Mouse (Mus musculus): ENCODE measurements at regions not wholly inside any gene's neighbourhood (a gene's known extent, or its start where the extent isn't known, plus 50 kb on each side); places are given as distances from the start of the nearest gene placed in this dataset.

DNA sequence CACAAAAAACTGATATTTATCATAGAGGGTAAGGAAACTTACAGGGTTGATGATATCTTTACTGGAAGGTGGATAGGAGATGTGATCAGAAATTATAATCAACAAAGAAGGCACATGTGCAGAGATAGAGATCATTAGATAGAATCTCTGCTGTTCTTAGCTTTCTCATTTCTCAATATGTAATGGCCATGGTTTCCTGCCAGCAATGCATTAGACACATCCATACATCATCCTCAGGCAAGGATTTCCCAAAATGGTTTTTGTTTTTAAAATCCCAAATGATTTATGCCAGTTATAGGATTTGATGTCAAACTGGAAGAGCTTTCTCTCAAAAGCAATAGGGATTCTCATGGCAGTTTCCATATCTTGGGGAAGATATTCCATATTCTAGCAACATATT lies 52.0 kb upstream of the C030005K15Rik start:
- Histone ChIP-seq H3K9ac (no peak overlapping the region), H3K9me3 (no peaks in the 10 kb centered on the region), H3K27ac (no peak overlapping the region), H3K27me3 (replicated peaks) (no peaks in the 10 kb centered on the region), H3K4me3 (no peak overlapping the region), H3K4me2 (replicated peaks) (no peak overlapping the region), H3K36me3 (no peaks in the 10 kb centered on the region), H3K4me1 (no peaks in the 10 kb centered on the region)
- no peak for ATAC-seq (ENCODE audit: low FRiP score, low read depth)

DNA sequence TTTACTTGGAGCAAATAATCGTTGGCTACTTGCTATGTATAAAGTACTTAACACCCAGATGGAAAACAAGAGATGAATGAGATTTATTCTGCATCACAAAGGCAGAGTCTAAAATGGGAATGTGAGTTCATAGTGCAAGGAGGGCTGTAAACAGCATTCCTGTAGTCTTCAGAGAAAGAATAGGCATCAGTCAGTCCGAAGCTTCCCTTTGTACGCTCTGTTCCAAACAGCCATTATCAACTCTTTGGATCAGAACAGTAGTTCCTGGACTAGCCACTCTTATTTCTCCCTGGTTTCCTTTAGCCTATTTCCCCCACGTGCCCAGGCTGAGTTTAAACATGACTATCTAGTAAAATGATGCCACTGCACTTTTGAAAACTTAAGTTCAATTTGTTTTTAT lies 52.8 kb upstream of the C030005K15Rik start:
- Histone ChIP-seq H3K27ac (no peak overlapping the region), H3K4me2 (replicated peaks) (no peak overlapping the region), H3K27me3 (replicated peaks) (no peaks in the 10 kb centered on the region), H3K9ac (no peak overlapping the region), H3K4me3 (no peak overlapping the region), H3K4me1 (no peaks in the 10 kb centered on the region), H3K9me3 (no peaks in the 10 kb centered on the region), H3K36me3 (no peaks in the 10 kb centered on the region)
- no peak for ATAC-seq (ENCODE audit: low FRiP score, low read depth)
- WGBS = 58% methylated on average over 4 of the region's 4 CpGs

DNA sequence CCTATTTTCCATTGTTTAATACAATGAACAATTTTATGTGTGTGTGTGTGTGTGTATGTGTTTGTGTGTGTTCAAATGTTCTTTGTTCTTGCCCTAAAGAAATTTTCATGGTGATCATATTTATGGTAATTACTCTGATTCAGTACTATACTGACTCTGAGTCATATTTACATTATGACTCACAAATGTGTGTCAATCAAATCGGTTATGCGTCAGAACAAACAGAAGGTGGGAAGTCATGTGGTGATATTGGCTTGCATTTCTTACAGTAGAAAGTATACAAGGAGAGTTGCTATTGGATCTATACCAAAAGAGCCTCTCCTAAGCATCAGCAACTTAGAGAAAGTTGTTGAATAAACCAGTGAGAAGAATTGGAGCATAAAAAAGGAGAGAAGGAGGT lies 67.2 kb upstream of the C030005K15Rik start:
- no peak for ATAC-seq (ENCODE audit: low FRiP score, low read depth)
- Histone ChIP-seq H3K4me3 (no peak overlapping the region), H3K36me3 (no peaks in the 10 kb centered on the region), H3K9ac (no peak overlapping the region), H3K27me3 (replicated peaks) (no peaks in the 10 kb centered on the region), H3K4me2 (replicated peaks) (no peak overlapping the region), H3K27ac (no peak overlapping the region), H3K9me3 (no peaks in the 10 kb centered on the region), H3K4me1 (no peaks in the 10 kb centered on the region)
- WGBS = 87% methylated on average over 2 of the region's 2 CpGs

DNA sequence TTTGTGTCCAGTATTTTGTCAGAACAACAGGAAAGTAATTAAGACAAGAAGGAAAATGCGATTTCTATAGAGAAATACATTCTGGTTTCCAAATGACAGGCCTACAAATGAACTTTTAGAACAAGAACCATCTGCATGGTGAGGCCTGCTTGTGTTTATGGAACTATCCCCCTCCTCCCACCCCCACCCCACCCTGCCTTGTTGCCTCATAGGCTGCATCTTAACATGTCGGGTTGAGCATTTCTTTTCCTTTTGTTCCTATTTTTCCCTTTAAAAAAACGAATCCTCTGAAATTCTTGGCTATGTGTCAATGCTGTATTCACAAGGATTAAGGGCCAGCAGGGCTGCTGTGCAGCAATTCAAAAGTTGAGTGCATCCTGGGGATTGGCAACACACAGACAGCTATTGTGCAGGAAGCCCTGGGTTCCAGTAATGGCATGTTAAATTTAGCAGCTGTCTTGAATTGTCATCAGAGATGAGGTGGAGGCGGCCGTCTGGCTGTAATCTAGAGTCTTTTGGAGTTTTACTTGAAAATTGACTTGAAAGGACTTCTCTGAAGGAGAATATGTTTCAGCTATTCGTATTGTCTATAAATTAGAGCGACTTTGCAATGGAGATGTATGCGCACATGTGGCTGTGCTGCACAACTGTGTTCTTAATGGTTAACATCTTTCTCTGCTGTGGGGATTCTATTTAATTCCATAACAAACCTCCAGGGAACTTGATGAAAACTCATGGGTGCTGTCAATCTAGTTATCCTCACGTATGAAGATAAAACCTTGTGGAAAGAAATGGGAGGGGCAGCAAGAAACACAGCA lies 75.1 kb upstream of the C030005K15Rik start:
- Histone ChIP-seq H3K9me3 (no peaks in the 10 kb centered on the region), H3K27me3 (replicated peaks) (no peaks in the 10 kb centered on the region), H3K36me3 (no peaks in the 10 kb centered on the region), H3K4me1 (peaks cover 4% of the 10 kb centered on the region; the same call in 1 of the 2 replicates), H3K27ac (no peak overlapping the region), H3K4me2 (replicated peaks) (no peak overlapping the region), H3K4me3 (no peak overlapping the region), H3K9ac (no peak overlapping the region)
- ATAC-seq (ENCODE audit: low FRiP score, low read depth) = peak; percentile 57; the same call in 1 of the 2 replicates
- 49% methylated on average over 9 of the region's 9 CpGs for WGBS

DNA sequence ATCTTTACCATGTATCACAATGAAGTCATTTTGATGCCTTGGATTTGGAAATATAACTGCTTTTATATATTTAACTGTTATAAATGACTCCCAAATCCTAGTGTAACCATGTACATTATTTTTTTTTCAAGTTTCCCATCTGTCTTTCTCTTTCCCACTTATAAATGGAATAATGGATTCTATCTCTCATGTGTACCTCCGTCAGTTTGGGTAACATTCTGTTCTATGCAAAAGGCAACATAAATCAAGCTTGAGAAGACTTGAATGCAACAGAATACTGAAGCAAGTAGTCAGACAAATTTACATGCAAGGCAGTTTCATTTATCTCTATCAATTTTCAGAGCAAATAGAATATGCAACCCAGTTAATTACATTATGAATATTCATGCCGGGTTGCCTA lies 81.4 kb upstream of the C030005K15Rik start:
- H3K9me3 ChIP-seq = no peaks in the 10 kb centered on the region
- H3K4me2 ChIP-seq (replicated peaks) = no peak overlapping the region
- WGBS = 72% methylated on average over 2 of the region's 2 CpGs
- H3K4me1 ChIP-seq = no peaks in the 10 kb centered on the region
- H3K36me3 ChIP-seq = no peaks in the 10 kb centered on the region
- no peak overlapping the region for H3K4me3 ChIP-seq
- H3K27me3 ChIP-seq (replicated peaks) = no peaks in the 10 kb centered on the region
- H3K9ac ChIP-seq = no peak overlapping the region
- no peak for ATAC-seq (ENCODE audit: low FRiP score, low read depth)
- H3K27ac ChIP-seq = no peak overlapping the region

DNA sequence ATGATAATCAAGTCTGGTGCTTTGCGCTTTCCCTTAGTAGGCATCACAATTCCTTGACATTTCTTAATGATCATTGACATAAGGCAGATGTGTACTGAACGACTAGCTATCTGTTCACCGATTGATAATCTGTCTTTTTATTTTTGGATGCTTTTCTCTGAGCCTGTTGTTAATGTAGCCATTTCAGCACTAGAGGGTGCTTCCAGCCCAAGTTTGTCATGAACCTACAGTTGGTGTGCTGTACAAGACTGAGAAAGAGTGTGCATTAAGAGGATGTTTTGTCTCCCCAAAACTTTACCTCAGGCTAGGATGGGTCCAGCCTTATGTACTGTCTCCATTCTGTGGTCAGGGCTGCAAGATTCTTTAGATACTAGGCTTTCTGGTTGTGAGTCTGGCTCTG lies 116.0 kb upstream of the C030005K15Rik start:
- 90% methylated on average over 3 of the region's 3 CpGs for WGBS
- ATAC-seq (ENCODE audit: low FRiP score, low read depth) = no peak
- H3K4me2 ChIP-seq (replicated peaks) = no peak overlapping the region
- H3K4me1 ChIP-seq = no peaks in the 10 kb centered on the region
- no peak overlapping the region for H3K9ac ChIP-seq
- H3K4me3 ChIP-seq = no peak overlapping the region
- no peak overlapping the region for H3K27ac ChIP-seq
- H3K27me3 ChIP-seq (replicated peaks) = no peaks in the 10 kb centered on the region
- H3K36me3 ChIP-seq = no peaks in the 10 kb centered on the region
- H3K9me3 ChIP-seq = no peaks in the 10 kb centered on the region

DNA sequence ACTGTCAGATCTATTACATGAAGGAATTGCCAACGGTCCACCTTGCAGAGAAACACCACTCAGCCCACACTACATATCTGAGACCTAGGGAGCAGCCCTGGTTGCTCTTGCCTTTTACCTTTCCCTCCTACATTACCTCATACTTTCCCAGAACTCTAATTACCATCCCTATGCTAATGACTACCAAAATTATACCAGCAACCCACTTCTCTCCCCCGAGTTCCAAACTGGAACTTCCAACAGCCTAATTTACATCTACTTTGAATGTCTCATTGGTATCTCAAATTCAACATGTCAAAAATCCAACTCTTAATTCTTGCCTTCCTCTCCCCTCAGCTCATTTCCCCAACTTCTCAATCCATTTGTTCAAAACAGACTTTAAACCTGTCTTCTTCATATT lies 124.9 kb upstream of the C030005K15Rik start:
- Histone ChIP-seq H3K36me3 (no peaks in the 10 kb centered on the region), H3K4me1 (no peaks in the 10 kb centered on the region), H3K27me3 (replicated peaks) (no peaks in the 10 kb centered on the region), H3K9ac (no peak overlapping the region), H3K27ac (no peak overlapping the region), H3K9me3 (no peaks in the 10 kb centered on the region), H3K4me2 (replicated peaks) (no peak overlapping the region), H3K4me3 (no peak overlapping the region)
- no peak for ATAC-seq (ENCODE audit: low FRiP score, low read depth)
- 84% methylated on average over 2 of the region's 2 CpGs for WGBS

DNA sequence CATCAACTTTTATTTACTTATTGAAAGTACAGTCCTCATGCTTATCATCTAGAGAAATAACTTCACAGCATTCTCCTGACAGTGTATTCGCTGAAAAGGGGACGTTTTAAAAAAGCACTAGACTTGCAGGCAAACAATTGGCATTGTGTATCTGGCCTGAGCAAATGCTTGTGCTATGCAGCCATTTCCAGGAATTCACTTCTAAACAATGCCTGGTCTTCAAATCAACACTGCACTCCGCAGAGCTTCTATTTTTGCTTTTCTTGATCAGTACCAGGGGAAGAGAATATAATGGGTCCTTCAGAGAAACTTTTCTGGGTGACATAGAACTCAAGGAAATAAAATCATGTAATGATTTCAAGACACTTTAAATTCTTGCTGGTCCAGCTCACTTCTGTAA lies 150.5 kb upstream of the C030005K15Rik start:
- Histone ChIP-seq H3K4me3 (no peak overlapping the region), H3K27ac (no peak overlapping the region), H3K9me3 (no peaks in the 10 kb centered on the region), H3K4me2 (replicated peaks) (no peak overlapping the region), H3K9ac (no peak overlapping the region), H3K4me1 (no peaks in the 10 kb centered on the region), H3K27me3 (replicated peaks) (no peaks in the 10 kb centered on the region), H3K36me3 (no peaks in the 10 kb centered on the region)
- 63% methylated on average over 3 of the region's 3 CpGs for WGBS
- no peak for ATAC-seq (ENCODE audit: low FRiP score, low read depth)

DNA sequence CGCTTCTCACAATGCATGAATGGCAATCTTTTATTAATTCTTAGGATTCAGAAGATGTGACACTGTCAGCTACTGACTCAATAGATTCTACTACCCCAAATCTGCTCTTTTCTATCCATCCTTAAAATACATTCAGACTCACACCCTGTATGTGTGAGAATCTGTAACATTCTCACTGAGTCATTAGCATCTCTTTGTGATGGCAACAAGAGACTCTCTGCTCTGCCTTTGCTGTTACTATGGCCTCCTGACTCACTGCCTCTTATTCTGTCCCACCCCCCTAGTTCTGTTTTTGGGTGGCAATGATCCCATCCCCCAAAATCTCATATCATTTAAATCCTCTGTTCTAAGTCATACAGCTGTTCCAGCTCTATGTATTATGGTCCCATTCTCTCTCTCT lies 159.5 kb upstream of the C030005K15Rik start:
- Histone ChIP-seq H3K4me2 (replicated peaks) (no peak overlapping the region), H3K36me3 (no peaks in the 10 kb centered on the region)
- WGBS = 93% methylated on average over 1 of the region's 1 CpGs

DNA sequence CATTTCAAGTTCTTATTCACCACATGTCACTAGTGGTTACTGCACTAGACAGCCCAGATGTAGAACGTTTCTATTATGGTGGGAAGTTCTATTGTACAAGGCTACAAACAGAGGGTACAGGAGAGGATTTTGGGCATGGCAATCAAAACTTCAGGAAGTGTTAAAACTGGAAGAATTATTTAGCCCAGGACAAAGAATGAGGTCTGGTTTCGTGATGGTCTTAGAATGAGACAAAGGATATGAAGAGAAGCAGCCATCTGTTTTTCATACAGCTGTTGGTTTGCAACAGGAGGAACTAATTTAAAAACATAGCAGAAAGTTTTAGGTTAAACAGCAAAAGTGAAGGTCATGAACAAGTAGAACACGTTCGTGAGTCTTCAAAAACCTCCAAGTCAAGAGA lies 179.2 kb upstream of the C030005K15Rik start:
- no peaks in the 10 kb centered on the region for H3K36me3 ChIP-seq
- H3K4me2 ChIP-seq (replicated peaks) = no peak overlapping the region
- no peaks in the 10 kb centered on the region for H3K4me1 ChIP-seq
- no peak for ATAC-seq (ENCODE audit: low FRiP score, low read depth)
- no peaks in the 10 kb centered on the region for H3K9me3 ChIP-seq
- no peak overlapping the region for H3K4me3 ChIP-seq
- H3K27me3 ChIP-seq (replicated peaks) = no peaks in the 10 kb centered on the region
- H3K9ac ChIP-seq = no peak overlapping the region
- WGBS = 64% methylated on average over 4 of the region's 4 CpGs
- H3K27ac ChIP-seq = no peak overlapping the region

More for the DNA sequence above, 159.5 kb upstream of the C030005K15Rik start:
- H3K4me3 ChIP-seq = no peak overlapping the region
- H3K4me1 ChIP-seq = no peaks in the 10 kb centered on the region
- H3K27ac ChIP-seq = no peak overlapping the region
- ATAC-seq (ENCODE audit: low FRiP score, low read depth) = no peak
- H3K9ac ChIP-seq = no peak overlapping the region
- H3K9me3 ChIP-seq = no peaks in the 10 kb centered on the region
- no peaks in the 10 kb centered on the region for H3K27me3 ChIP-seq (replicated peaks)

DNA sequence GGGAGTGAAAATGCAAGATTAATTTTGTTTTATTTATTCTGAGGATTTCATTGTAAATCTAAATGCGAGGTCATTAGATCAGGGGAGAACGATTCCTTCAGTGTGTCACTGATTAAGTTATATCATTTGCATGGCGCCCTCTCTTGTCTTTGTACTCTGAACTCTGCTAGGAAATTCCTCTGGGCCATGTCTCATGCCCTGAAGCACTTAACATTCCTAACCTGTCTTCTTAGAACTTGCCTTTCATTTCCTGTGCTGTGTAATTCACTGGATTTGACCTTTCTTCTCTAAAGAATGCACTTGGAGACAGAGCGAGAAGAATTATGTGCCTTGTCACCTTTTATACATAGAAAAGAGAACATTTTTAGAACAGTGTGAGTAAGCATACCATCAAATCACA lies 199.0 kb upstream of the C030005K15Rik start:
- no peak overlapping the region for H3K4me2 ChIP-seq (replicated peaks)
- peak; percentile 9; the same call in 1 of the 2 replicates for ATAC-seq (ENCODE audit: low FRiP score, low read depth)
- H3K4me1 ChIP-seq = no peaks in the 10 kb centered on the region
- no peak overlapping the region for H3K4me3 ChIP-seq
- H3K9ac ChIP-seq = no peak overlapping the region
- no peaks in the 10 kb centered on the region for H3K9me3 ChIP-seq
- no peaks in the 10 kb centered on the region for H3K27me3 ChIP-seq (replicated peaks)
- H3K36me3 ChIP-seq = no peaks in the 10 kb centered on the region
- H3K27ac ChIP-seq = no peak overlapping the region
- 63% methylated on average over 4 of the region's 4 CpGs for WGBS

DNA sequence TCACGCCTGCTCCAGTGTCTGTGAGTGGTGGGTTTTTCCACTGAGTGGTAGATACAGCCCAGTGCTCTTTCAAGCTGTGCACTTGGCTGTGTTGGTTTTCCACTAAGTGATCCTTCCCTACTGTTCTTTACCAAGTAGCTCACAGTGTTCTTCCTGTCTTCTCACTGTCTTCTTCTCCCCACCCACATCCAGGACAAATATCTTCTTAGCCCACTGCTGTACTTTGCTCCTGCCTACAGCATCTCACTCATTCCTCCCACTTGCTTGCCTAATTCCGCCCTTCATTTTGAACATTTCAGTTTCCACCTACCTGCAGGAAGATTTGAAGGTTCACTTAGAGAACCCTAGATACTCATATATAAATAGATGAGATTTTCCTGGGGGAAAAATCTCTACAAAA lies 213.8 kb upstream of the C030005K15Rik start:
- Histone ChIP-seq H3K36me3 (no peaks in the 10 kb centered on the region), H3K27me3 (replicated peaks) (no peaks in the 10 kb centered on the region), H3K9me3 (no peaks in the 10 kb centered on the region), H3K4me1 (no peaks in the 10 kb centered on the region), H3K27ac (no peak overlapping the region), H3K9ac (no peak overlapping the region), H3K4me2 (replicated peaks) (no peak overlapping the region), H3K4me3 (no peak overlapping the region)
- WGBS = 92% methylated on average over 2 of the region's 2 CpGs
- ATAC-seq (ENCODE audit: low FRiP score, low read depth) = no peak

DNA sequence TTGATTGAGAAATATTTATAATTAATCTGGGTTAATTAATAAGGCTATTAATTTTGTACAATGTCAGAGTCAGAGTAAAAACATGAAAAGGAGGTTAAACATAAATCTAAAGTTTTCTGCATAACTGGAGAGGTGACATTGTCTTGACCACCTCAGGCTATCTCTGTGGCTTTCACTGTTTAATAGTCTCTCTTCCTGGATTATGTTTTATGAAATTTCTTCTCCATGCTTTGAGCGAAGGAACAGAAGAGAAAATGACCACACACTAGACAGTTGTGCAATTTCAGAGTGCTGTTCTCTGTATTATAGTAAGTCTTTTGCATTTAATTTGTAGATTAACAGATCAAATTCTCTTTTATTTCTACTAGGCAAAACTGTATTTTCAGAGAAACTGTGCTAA lies 239.3 kb upstream of the C030005K15Rik start:
- ATAC-seq (ENCODE audit: low FRiP score, low read depth) = no peak
- Histone ChIP-seq H3K4me3 (no peak overlapping the region), H3K9ac (no peak overlapping the region), H3K27ac (no peak overlapping the region), H3K9me3 (no peaks in the 10 kb centered on the region), H3K27me3 (replicated peaks) (no peaks in the 10 kb centered on the region), H3K36me3 (no peaks in the 10 kb centered on the region), H3K4me2 (replicated peaks) (no peak overlapping the region), H3K4me1 (no peaks in the 10 kb centered on the region)
- 75% methylated on average over 1 of the region's 1 CpGs for WGBS
